Mouse (Mus musculus): Measurements from ENCODE around the gene Fkbpl. TPM values are rescaled to one million over a fixed set of nuclear protein-coding genes. Genes with fewer than 3 reads are reported as not detected.

Gene Fkbpl
- polyA plus RNA-seq (2012; rRNA removed) = 1.1 and 1.2 TPM in 2 replicates

GRCm38 (mm10) chr17:34644608-34645007, at the start of gene Fkbpl:
Gene Fkbpl, plus strand, starts transcription at chr17:34644764.

GRCm38 (mm10) chr17:34597566-34598095, 46.9 kb upstream of the Fkbpl start, which contains the start of gene Ager:
Gene Ager, plus strand, starts transcription at chr17:34597862.

GRCm38 (mm10) chr17:34603375-34604060, 41.0 kb upstream of the Fkbpl start, which contains the start of gene Rnf5:
Gene Rnf5, minus strand, starts transcription at chr17:34603690.

GRCm38 (mm10) chr17:34604061-34604508, 40.5 kb upstream of the Fkbpl start, which contains the start of gene Agpat1:
Gene Agpat1, plus strand, starts transcription at chr17:34604262.

GRCm38 (mm10) chr17:34615871-34616270, 28.7 kb upstream of the Fkbpl start, which contains the start of gene Egfl8:
Gene Egfl8, minus strand, starts transcription at chr17:34615971.

GRCm38 (mm10) chr17:34627943-34628643, 16.5 kb upstream of the Fkbpl start, which contains the start of gene Ppt2:
Gene Ppt2, minus strand, starts transcription at chr17:34628510.

GRCm38 (mm10) chr17:34629221-34629751, 15.3 kb upstream of the Fkbpl start, which contains the start of gene Prrt1:
Gene Prrt1, plus strand, starts transcription at chr17:34629533.

GRCm38 (mm10) chr17:34646906-34647787, 2.6 kb downstream of the Fkbpl start, which contains the start of gene Atf6b:
Gene Atf6b, plus strand, starts transcription at chr17:34647146.

GRCm38 (mm10) chr17:34670235-34670634, 25.7 kb downstream of the Fkbpl start, which contains the start of gene Tnxb:
Gene Tnxb, plus strand, starts transcription at chr17:34670535.

Other genes with a start within 250 kb of the Fkbpl start
- 0.19 and 0.24 TPM in 2 replicates for gene BC051142, start 245.9 kb upstream of the Fkbpl start, polyA plus RNA-seq (2012; rRNA removed)
- 0.04 TPM in 1 of 2 replicates, not detected in the other for gene Btnl4, start 167.4 kb upstream of the Fkbpl start, polyA plus RNA-seq (2012; rRNA removed)
- gene Btnl6, start 127.4 kb upstream of the Fkbpl start, polyA plus RNA-seq (2012; rRNA removed) = 0.07 TPM in 1 of 2 replicates, not detected in the other
- 1.3 TPM in 2 replicates for gene Notch4, start 80.5 kb upstream of the Fkbpl start, polyA plus RNA-seq (2012; rRNA removed)
- gene Gpsm3, start 55.0 kb upstream of the Fkbpl start, polyA plus RNA-seq (2012; rRNA removed) = 8.8 and 11.4 TPM in 2 replicates
- gene Pbx2, start 53.5 kb upstream of the Fkbpl start, polyA plus RNA-seq (2012; rRNA removed) = 25.0 and 32.0 TPM in 2 replicates
- gene Ager, start 46.9 kb upstream of the Fkbpl start, polyA plus RNA-seq (2012; rRNA removed) = 1.8 and 2.5 TPM in 2 replicates
- gene Rnf5, start 41.1 kb upstream of the Fkbpl start, polyA plus RNA-seq (2012; rRNA removed) = 70.1 and 71.2 TPM in 2 replicates
- 28.5 and 31.7 TPM in 2 replicates for gene Agpat1, start 40.5 kb upstream of the Fkbpl start, polyA plus RNA-seq (2012; rRNA removed)
- 0.44 and 0.77 TPM in 2 replicates for gene Egfl8, start 28.8 kb upstream of the Fkbpl start, polyA plus RNA-seq (2012; rRNA removed)
- gene Ppt2, start 16.3 kb upstream of the Fkbpl start, polyA plus RNA-seq (2012; rRNA removed) = 14.4 and 16.0 TPM in 2 replicates
- 0.03 and 0.06 TPM in 2 replicates for gene Prrt1, start 15.2 kb upstream of the Fkbpl start, polyA plus RNA-seq (2012; rRNA removed)
- gene Atf6b, start 2.4 kb downstream of the Fkbpl start, polyA plus RNA-seq (2012; rRNA removed) = 13.7 and 14.1 TPM in 2 replicates
- 0.65 and 0.73 TPM in 2 replicates for gene Tnxb, start 25.8 kb downstream of the Fkbpl start, polyA plus RNA-seq (2012; rRNA removed)
- gene C4b, start 99.1 kb downstream of the Fkbpl start, polyA plus RNA-seq (2012; rRNA removed) = 128 and 142 TPM in 2 replicates
- not detected in 2 replicates for gene Cyp21a1, start 159.8 kb downstream of the Fkbpl start, polyA plus RNA-seq (2012; rRNA removed)
- 12.4 and 13.7 TPM in 2 replicates for gene Stk19, start 192.2 kb downstream of the Fkbpl start, polyA plus RNA-seq (2012; rRNA removed)
- 16.6 and 19.9 TPM in 2 replicates for gene Dxo, start 192.3 kb downstream of the Fkbpl start, polyA plus RNA-seq (2012; rRNA removed)
- 18.6 and 23.0 TPM in 2 replicates for gene Skiv2l, start 205.4 kb downstream of the Fkbpl start, polyA plus RNA-seq (2012; rRNA removed)
- 26.7 and 28.4 TPM in 2 replicates for gene Nelfe, start 205.6 kb downstream of the Fkbpl start, polyA plus RNA-seq (2012; rRNA removed)
- 687 and 748 TPM in 2 replicates for gene Cfb, start 217.8 kb downstream of the Fkbpl start, polyA plus RNA-seq (2012; rRNA removed)
- 4.8 and 6.3 TPM in 2 replicates for gene Zbtb12, start 234.7 kb downstream of the Fkbpl start, polyA plus RNA-seq (2012; rRNA removed)
- gene Gm20547, start 237.3 kb downstream of the Fkbpl start, polyA plus RNA-seq (2012; rRNA removed) = 0.04 and 0.05 TPM in 2 replicates